Mouse (Mus musculus) neutrophil, adult 65 days (primary cell): ENCODE measurements around the gene Gadd45gip1. TPM values are rescaled to one million over a fixed set of nuclear protein-coding genes. Genes with fewer than 3 reads are reported as not detected.

Experiments used
- total RNA-seq: library from RNA; stranded (reverse); gene quantifications from 2 replicates; pipeline ENCODE4 v1.2.4, GENCODE M21; 2023

The Gadd45gip1 gene
- total RNA-seq: 4.2 and 5.3 TPM in 2 replicates

DNA sequence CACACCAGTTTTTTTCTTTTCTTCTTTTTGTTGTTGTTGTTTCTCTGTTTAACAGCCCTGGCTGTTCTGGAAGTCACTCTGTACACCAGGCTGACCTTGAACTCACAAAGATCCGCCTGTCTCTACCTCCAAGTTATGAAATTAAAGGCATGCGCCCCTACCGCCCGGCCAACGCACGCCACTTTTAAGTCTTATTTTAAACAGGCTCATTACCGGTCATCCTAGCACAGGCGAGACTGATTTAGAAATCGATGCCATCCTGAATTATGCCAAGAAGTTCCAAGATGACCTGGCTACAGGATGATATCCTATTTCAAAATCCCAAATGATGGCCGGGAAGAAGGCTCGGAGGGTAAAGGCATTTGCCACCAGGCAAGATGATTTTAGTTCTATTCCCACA lies at the start of gene Gadd45gip1:
Gene Gadd45gip1 (plus strand): TSS at position 33 of the 400 bp plus-strand sequence.

DNA sequence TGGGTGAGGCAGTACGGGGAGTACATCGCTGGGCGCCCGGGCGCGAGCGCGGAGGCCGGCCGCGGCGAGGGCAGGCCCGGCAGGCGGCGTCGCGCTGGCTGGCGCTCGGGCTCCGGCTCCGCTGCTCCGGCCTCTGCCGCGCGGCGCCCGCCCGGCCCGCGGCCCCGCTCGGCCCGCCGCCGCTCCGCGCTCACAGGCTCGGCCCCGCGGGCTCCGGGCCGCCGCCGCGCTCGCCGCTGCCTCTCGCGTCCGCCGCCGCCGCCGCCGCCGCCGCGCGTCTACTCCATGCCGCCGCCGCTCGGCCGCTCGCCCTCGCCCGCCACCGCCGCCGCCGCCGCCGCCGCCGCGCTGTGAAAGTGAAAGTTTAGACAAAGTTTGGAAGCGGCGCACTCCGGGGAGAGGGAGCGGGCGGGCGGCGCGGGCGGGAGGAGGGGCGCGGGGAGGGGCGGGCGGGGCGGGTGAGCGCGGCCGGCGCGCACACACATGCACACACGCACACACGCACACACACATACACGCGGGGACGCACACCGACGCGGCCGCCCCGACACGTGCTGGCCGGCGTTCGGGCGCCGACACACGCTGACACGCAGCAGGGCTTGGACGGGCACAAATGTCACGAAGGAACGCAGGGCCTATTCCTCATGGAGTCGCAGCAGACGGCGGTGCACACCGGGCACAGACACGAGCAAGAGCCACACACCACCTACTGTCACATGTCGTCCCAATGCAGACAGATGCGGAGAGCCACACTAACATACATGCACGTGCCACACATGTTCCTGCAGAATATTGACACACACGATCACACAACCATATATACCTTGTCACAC lies 31.1 kb upstream of the Gadd45gip1 start, which contains the start of gene Nfix:
Gene Nfix (minus strand): TSS at position 346 of the 833 bp plus-strand sequence.

DNA sequence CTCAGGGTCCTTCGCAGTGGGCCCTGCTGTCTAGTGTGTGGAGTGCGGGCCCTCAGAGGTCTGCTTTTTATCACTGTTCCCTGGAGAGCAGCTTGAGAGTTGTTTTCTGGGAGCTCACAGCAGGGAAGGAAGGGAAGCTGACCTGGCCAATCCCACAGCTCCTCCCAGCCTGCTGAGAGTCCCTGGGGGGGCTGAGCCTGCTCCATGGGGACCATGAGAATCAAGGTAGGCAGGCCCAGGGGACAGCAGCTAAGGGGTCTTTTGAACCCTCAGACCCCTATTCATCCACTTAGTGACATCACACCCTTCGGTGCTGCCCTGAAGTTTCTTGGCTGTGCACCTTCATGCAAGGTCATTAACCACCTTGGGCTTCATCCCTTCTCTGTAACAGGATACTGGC lies 8.6 kb upstream of the Gadd45gip1 start, which contains the start of gene Dand5:
Gene Dand5 (minus strand): TSS at position 101 of the 400 bp plus-strand sequence.

DNA sequence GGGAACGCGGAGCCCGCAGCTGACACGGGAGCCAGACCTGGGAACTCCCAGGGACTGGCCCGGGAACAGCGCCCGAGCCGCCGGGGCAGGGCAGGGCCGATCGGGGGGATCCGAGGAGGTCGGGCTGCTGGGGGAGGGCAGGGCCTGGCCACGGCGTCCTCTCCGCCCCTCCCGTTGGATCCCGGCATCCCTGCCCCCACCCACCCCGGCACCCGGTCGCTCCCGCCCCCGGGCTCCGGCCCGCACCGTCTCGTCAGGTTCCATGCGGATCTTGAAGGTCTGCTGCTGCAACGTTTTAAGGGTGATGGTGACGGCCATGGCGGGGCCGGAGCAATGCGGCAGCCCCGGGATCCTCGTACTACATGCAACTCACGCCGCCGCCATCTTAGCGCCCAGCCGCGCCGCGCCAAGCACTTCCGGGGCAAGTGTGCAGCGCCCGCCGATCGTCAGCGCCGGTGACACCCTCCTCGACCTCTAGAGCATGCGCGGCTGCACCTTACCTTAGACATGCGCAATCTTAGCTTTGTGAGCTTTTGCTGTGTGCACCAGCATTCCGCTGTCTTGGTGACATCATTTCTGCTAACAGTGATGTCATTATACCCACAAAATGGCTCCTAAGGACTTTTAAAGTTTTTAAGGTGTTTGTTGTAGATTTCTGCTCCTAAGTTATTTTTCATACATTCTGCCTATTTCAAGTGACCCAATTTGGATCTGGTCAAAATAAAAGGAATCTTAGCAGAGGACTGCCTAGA lies 9.1 kb downstream of the Gadd45gip1 start, which contains the start of gene Rad23a:
Gene Rad23a (minus strand): TSS at position 418 of the 752 bp plus-strand sequence.

DNA sequence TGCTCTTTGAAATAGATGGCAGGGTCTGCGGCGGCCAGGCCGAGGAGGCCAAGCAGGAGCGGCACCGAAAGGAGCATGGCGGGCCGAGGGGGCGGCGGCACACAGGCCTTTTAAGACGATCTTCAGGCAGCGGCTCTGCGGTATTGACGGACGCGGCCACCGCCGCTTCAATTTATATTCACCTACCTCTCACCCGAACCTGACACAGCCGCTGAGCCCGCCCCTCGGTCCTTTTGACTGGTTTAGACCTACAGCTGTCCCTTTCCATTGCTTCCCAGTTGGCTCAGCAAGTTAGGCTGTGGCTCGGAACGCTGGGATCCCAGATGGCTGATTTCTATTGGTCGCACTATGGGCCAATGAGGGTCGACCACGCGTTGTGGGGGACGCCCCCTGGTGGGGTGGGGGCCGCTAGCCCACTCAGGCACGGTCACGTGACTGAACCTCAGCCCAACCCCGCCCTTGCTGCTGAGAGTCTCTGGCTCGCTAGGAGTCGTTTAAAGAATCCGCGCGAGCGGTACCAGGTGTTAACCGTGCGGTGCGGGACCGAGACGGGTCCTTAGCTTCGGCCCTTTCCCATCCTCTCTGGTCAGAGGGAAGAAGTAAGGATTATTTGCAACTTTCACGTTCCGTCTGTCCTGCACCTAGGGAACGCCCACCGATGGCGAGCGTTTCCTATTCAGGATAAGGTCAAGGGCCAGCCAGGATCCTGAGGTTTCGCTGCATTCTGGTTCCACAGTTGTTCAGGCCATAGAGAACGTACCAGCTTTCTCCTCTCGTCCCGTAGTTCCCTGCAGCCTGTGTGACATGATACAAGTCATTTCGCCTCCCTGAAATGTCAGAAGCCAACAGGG lies 15.6 kb downstream of the Gadd45gip1 start, which contains the start of gene Calr:
Gene Calr (minus strand): TSS at position 213 of the 851 bp plus-strand sequence.

DNA sequence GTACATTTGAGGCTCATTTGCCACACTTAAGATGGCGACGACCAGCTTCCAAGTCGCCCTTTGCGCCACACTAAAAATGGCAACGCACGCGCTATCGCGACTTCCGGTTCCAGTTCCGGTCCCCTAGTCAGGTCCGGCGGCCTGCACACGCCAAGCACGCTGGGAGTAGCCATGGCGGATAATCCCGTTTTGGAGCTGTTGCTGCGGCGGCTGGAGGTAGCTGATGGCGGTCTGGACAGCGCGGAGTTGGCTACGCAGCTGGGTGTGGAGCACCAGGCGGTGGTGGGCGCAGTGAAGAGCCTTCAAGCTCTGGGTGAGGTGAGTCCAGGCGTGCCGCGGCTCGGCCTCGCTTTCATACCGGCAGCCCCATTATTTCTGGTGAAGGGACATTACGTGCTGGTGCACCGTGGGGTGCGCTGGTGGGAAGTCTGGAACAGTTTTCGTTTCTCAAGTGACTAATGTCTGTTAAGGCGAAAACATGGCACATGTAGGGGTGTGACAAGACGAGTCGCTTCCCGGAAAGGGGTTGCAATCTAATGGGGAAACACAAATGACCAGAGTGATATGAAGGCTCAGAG lies 25.6 kb downstream of the Gadd45gip1 start, which contains the start of gene Farsa:
Gene Farsa (plus strand): TSS at position 126 of the 578 bp plus-strand sequence.

DNA sequence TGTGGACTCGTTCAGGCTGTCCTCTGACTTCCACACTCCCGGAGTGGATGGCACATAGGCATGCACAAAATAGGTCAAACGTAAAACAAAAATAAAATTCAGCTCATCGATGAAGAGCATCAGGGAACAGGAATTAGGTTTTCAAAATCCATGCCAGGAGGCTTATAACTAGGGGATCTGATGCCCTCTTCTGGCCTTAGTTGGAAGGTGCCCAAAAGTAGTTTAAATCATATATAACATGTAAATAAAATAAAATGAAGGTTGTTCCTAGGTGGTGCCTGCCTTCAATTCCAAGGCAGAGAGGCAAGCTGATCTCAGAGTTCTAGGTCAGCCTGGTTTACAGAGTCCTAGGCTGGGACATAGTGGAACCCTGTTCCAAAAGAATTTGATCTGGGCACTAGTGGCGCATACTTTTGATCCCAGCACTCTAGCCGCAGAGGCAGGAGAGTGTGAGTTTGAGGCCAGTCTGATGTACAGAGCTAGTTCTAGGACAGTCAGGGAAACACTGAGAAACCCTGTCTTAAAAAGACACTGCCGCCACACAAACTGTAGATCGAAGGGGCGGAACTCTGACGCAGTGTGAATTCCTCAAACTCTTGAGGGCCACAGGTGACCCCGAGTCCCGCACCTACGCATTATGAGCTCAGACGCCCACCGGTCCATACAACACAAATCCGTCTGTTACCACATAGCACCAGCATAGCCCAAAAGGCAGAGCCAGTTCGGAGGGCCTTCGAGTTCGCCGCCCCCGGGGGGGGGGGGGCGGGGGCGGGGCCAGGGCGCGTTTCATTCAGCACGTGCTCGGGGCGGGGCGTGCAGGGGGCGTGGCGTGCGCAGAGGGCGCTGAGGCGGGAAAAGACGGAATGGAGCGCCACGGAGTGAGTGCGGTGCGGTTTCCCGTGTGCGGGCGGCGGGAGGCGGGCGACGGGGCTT lies 40.3 kb downstream of the Gadd45gip1 start, which contains the start of gene Syce2:
Gene Syce2 (plus strand): TSS at position 736 of the 933 bp plus-strand sequence.

Other genes with a start within 250 kb of the Gadd45gip1 start
- 1,006 and 1,033 TPM in 2 replicates for gene Ier2, start 168.7 kb upstream of the Gadd45gip1 start, total RNA-seq
- 23.4 and 32.0 TPM in 2 replicates for gene Trmt1, start 145.2 kb upstream of the Gadd45gip1 start, total RNA-seq
- gene Nacc1, start 143.7 kb upstream of the Gadd45gip1 start, total RNA-seq: 29.3 and 31.5 TPM in 2 replicates
- gene Lyl1, start 130.1 kb upstream of the Gadd45gip1 start, total RNA-seq: 72.0 and 81.6 TPM in 2 replicates
- 3.3 TPM in 2 replicates for gene G430095P16Rik, start 108.5 kb upstream of the Gadd45gip1 start, total RNA-seq
- 11.2 and 14.3 TPM in 2 replicates for gene Nfix, start 31.2 kb upstream of the Gadd45gip1 start, total RNA-seq
- 0.38 and 1.1 TPM in 2 replicates for gene Dand5, start 8.7 kb upstream of the Gadd45gip1 start, total RNA-seq
- gene Rad23a, start 9.1 kb downstream of the Gadd45gip1 start, total RNA-seq: 23.0 and 25.5 TPM in 2 replicates
- gene Calr, start 15.4 kb downstream of the Gadd45gip1 start, total RNA-seq: 301 and 316 TPM in 2 replicates
- 26.9 and 37.7 TPM in 2 replicates for gene Farsa, start 25.5 kb downstream of the Gadd45gip1 start, total RNA-seq
- gene Syce2, start 40.6 kb downstream of the Gadd45gip1 start, total RNA-seq: 7.3 and 11.1 TPM in 2 replicates
- gene Gcdh, start 62.4 kb downstream of the Gadd45gip1 start, total RNA-seq: 5.3 and 5.7 TPM in 2 replicates
- 1.0 TPM in 1 of 2 replicates, not detected in the other for gene Klf1, start 70.4 kb downstream of the Gadd45gip1 start, total RNA-seq
- 15.4 and 20.9 TPM in 2 replicates for gene Dnase2a, start 77.0 kb downstream of the Gadd45gip1 start, total RNA-seq
- 0.09 and 0.70 TPM in 2 replicates for gene Mast1, start 105.8 kb downstream of the Gadd45gip1 start, total RNA-seq
- not detected in 2 replicates for gene Rtbdn, start 115.5 kb downstream of the Gadd45gip1 start, total RNA-seq
- not detected in 2 replicates for gene Gm49661, start 137.9 kb downstream of the Gadd45gip1 start, total RNA-seq
- gene Prdx2, start 138.1 kb downstream of the Gadd45gip1 start, total RNA-seq: 32.5 and 39.5 TPM in 2 replicates
- 19.9 and 24.8 TPM in 2 replicates for gene Rnaseh2a, start 138.2 kb downstream of the Gadd45gip1 start, total RNA-seq
- gene Junb, start 147.2 kb downstream of the Gadd45gip1 start, total RNA-seq: 1,149 and 1,207 TPM in 2 replicates
- gene Hook2, start 159.1 kb downstream of the Gadd45gip1 start, total RNA-seq: 0.54 and 1.8 TPM in 2 replicates
- not detected in 2 replicates for gene Best2, start 183.0 kb downstream of the Gadd45gip1 start, total RNA-seq
- 53.9 and 55.6 TPM in 2 replicates for gene Asna1, start 193.8 kb downstream of the Gadd45gip1 start, total RNA-seq
- 154 and 161 TPM in 2 replicates for gene Trir, start 195.3 kb downstream of the Gadd45gip1 start, total RNA-seq
- 28.2 and 28.5 TPM in 2 replicates for gene Tnpo2, start 205.4 kb downstream of the Gadd45gip1 start, total RNA-seq
- 4.7 and 10.4 TPM in 2 replicates for gene Fbxw9, start 228.5 kb downstream of the Gadd45gip1 start, total RNA-seq
- gene Gm5741, start 236.5 kb downstream of the Gadd45gip1 start, total RNA-seq: not detected in 2 replicates
- gene Dhps, start 240.2 kb downstream of the Gadd45gip1 start, total RNA-seq: 37.9 and 52.8 TPM in 2 replicates
- gene Wdr83os, start 249.2 kb downstream of the Gadd45gip1 start, total RNA-seq: 28.6 and 31.0 TPM in 2 replicates
- 8.1 and 13.9 TPM in 2 replicates for gene Wdr83, start 249.8 kb downstream of the Gadd45gip1 start, total RNA-seq